Mouse (Mus musculus) 3T3-L1 (cell line): ENCODE measurements at regions not wholly inside any gene's neighbourhood (a gene's known extent, or its start where the extent isn't known, plus 50 kb on each side); places are given as distances from the start of the nearest gene placed in this dataset.

Source experiments
- DNase-seq: peaks from one replicate; pipeline ENCODE4 v3.0.0-alpha.2; 2015; ENCODE audit warnings: low read depth, low spot score

- DNase-seq = peak; percentile 84
Measured at GRCm38 (mm10) chr6:31190628-31191373, 207.7 kb upstream of the Mkln1 start.

DNA sequence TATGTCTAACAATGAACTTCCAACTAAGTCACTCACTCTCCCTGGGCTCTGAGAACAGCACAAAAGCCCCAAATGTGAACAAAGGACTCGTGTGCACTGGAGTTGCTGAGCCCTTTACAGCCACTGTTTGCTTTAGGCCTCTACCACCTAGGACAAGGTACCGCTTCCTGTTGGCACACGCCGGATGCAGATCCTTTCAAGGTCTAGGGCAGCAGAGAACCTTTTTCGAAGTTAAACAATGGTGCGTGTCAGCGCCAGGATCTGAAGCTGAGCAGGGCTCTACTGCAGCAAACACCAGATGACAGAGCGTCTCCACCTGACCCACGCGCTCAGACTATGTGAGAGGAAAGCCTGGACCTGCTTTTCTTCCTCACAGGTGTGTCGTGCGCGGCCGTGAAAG lies 207.0 kb upstream of the Mkln1 start:
- DNase-seq = no peak

DNA sequence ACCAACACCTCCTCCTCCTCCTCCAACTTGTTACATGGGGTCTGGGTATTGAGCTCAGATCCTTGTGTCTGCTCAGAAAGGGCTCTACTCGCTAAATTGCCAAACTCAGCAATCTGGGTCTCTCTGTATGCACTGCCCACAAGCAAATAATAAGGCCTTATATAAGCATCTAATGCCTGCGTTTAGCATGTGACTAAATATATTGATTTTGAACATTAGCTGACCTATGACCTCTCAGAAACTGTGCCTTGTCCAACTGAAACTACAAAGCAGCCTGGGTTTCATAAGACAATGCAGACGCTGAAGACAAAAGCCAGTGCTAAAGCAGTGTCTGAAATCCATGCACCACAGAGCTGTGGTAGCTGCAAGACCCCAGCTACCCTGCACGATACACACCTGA lies 206.3 kb upstream of the Mkln1 start:
- DNase-seq = no peak

- no peak for DNase-seq
Measured at GRCm38 (mm10) chr6:31193202-31193601, 205.3 kb upstream of the Mkln1 start.

- DNase-seq = peak; percentile 48
Measured at GRCm38 (mm10) chr6:31197631-31198338, 200.8 kb upstream of the Mkln1 start.

DNA sequence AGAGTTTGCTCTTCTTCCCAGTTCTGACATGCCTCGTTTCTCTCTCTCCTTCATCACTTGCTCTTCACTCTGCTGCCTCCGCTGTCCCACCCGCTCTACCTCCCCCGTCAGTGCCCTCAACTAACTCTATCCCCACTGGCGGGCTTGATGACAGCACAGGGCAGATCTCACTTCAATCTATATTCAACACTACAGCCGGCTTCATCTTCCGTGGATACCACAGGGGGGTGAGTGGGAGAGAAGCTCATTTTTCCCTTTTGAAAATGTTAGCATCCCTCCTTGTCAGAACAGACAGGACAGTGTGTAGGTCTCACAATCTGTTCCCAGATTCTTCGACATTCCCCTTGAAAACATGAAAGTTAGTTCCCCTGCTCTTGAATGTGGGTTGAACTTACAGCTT lies 200.2 kb upstream of the Mkln1 start:
- no peak for DNase-seq

GRCm38 (mm10) chr6:31200705-31201104 lies 197.8 kb upstream of the Mkln1 start:
- DNase-seq = peak; percentile 41

GRCm38 (mm10) chr6:31201375-31201972 lies 197.1 kb upstream of the Mkln1 start:
- DNase-seq = no peak

- DNase-seq = no peak
Measured at GRCm38 (mm10) chr6:31202594-31202993, 195.9 kb upstream of the Mkln1 start.

DNA sequence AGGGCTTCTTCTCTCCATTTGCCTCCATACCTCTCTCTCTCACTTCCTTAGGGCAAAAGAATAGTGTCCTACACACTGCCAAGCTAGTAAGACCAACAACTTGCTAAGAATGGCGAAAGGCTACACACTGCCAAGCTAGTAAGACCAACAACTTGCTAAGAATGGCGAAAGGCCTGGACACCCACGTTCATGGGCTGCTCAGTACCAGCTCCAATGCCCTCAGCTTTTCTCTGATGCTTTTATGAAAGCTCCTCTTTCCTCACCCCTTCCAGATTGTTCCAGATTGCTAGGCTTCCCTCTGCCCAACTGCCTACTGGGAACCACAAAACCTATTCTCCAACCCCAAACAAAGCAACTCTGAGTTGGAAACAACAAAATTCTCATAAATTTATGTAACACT lies 194.1 kb upstream of the Mkln1 start:
- no peak for DNase-seq

DNA sequence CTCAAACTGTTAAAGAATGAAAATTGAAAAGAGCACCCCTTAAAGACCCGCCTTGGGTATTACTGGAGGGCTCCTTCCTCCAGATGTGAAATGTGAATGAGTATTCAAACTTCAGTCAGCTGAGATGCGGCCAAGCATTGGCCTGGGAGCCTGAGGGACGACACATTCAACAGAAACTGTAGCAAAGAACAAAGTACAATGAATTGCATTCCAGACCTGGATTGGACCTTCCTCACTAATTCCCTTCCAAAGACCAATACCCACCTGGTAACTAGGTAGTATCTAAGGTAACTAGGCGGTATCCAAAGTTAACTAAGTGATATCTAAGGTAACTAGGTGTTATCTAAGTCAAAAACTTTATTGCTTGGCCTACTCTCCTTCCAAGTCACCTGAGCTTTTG lies 193.7 kb upstream of the Mkln1 start:
- no peak for DNase-seq

GRCm38 (mm10) chr6:31206106-31206505 lies 192.4 kb upstream of the Mkln1 start:
- no peak for DNase-seq

GRCm38 (mm10) chr6:31207231-31207630 lies 191.3 kb upstream of the Mkln1 start:
- DNase-seq = no peak

- DNase-seq = no peak
Measured at GRCm38 (mm10) chr6:31208224-31208623, 190.3 kb upstream of the Mkln1 start.

DNA sequence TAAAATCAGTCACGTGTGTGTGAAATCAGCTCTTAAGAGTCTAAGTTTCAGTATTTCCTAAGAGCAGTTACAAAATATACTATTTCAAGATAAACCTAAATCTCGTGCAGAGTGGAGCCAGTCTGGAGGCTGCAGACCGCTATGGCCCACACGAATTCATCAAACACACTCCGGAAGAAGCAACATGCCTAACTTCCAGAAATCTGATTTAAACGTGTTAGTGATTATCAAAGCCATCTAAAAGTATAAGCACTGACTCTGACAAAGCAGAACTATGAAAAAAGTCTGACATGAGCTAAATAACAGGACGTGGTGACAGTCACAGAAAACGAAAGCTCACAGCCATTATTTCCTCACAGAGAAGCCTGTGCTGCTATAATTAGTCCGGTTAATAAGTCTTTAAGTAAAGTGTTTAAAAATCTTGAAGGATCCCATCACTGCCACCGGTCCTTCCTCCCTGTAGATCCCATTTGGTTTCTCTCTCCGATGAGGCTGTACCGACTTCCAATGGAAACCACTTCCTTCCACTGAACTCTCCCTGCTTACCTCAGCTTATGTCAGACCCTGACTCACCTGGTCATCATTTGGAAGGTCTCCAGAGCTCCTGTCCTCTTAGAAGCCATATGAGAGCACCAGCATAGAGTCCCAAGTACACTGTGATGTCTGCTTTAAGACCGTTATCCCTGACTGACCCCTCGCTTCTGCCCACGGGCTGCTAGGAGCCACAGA lies 189.0 kb upstream of the Mkln1 start:
- peak; percentile 36 for DNase-seq

- DNase-seq = peak; percentile 32
Measured at GRCm38 (mm10) chr6:31210209-31210714, 188.3 kb upstream of the Mkln1 start.

- no peak for DNase-seq
Measured at GRCm38 (mm10) chr6:31211091-31211490, 187.4 kb upstream of the Mkln1 start.

GRCm38 (mm10) chr6:31211616-31212015 lies 186.9 kb upstream of the Mkln1 start:
- no peak for DNase-seq

DNA sequence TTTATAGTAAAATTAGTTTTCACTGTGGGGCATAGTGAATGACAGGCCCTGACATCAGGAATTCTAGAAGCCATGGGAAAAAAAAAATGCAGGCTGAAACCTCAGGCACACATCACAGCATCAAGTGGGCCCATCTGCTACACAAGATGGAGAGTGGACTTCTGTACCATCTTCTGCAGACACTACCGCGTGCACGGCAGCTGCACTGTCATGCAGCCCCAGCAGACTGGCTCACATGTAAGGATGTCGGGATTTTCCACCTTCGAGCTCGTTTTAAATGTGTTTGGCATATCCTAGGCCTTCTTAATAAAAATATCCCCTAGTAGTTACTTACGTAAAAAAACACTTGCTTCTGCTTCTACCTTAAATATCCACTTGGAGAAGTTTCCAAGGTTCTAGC lies 186.5 kb upstream of the Mkln1 start:
- DNase-seq = no peak

DNA sequence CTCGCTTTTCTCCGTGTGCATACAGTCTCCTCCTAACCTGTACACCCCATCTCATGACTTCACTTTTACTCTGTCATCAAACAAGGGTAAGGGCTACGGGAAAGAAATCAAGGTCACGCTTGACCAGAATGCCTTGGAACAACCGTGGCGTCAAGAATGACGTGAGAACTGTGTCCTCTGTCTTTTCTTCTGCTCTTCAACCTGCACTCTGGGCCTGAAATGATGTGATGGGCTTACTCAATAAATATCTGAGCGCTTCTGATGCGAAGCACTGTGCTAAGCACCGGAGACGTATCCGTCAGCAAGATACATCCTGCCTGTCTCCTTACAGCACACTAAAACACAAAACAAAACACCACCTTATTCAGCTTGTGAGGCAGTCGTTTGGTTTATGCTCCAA lies 185.8 kb upstream of the Mkln1 start:
- no peak for DNase-seq

DNA sequence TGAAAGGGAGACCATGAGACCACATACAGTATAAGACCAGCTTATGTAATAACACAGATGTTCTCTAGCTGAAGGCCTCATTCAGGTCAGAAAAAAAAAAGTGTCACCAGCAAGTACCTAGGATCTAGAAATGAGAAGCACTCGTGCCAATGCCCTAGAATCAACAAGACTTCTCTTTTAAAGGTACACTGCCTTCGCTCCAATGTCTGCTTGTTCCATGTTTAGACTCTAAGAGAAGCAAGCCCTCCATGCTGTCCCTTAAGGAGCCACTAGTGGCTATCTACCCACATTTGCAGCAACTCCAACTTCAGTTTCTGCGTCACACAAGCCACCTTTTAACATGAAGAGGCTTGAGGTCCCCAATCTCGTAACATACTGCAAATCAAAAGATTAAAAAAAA lies 185.4 kb upstream of the Mkln1 start:
- no peak for DNase-seq

DNA sequence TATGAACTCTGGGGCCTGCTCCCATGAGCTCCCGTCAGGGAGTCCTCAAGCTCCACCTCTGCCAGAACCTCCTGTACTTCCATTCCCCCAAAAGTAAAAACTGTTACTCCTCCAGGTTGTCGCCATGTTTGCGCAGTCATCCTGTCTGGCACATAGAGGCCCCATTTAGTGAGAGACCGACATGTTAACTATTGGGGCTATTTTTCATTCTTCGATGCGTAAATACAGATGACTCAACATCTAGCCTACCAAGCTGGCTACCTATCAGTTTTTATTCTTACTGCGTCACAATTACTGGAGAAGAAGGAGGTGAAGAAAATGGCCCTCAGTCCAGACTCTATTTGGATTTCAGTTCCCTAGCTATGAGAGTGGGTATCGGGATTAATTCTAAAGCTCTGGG lies 182.9 kb upstream of the Mkln1 start:
- DNase-seq = peak; percentile 32
